Mouse (Mus musculus) brain, adult 10 weeks (tissue): Measurements from ENCODE around the gene Smlr1. TPM values are rescaled to one million over a fixed set of nuclear protein-coding genes. Genes with fewer than 3 reads are reported as not detected.

Experiments
- polyA plus RNA-seq: library from polyadenylated mRNA; stranded (reverse); fragments of 350-450 nt; fragmentation: Illumina TruSeq; extraction: RNeasy Lipid Tissue Mini Kit (QIAGEN cat#74804); gene quantifications from one replicate; pipeline ENCODE4 v1.2.3, GENCODE M21; 2015; ENCODE audit warnings: low read depth, low replicate concordance

Smlr1 gene
- polyA plus RNA-seq: not detected

GRCm38 (mm10) chr10:25535891-25536331 lies at the start of gene Smlr1:
TSS of gene Smlr1 (minus strand) at chr10:25536267.

Other genes with a start within 250 kb of the Smlr1 start
- gene Akap7, start 228.4 kb downstream of the Smlr1 start, polyA plus RNA-seq: 47.6 TPM
- gene Epb41l2, start 176.5 kb downstream of the Smlr1 start, polyA plus RNA-seq: 76.6 TPM